Mouse (Mus musculus) midbrain, embryonic 12.5 days (tissue): ENCODE data around the gene Cd5. TPM values are rescaled to one million over a fixed set of nuclear protein-coding genes. Genes with fewer than 3 reads are reported as not detected.

ENCODE experiments used
- ATAC-seq: fragments of 200-750 bp; cut with Nextera tagmentation; 2 replicates; pipeline ENCODE4 v1.8.0; 2017; ENCODE audit warnings: low read depth, moderate TSS enrichment, moderate library complexity; ENCODE audit not compliant: low FRiP score
- H3K27ac ChIP-seq: fragments of 300-500 bp; sonication (generic); replicated peaks from 2 replicates; pipeline ENCODE4 v1.5.1; 2016; ENCODE audit warnings: mild to moderate bottlenecking
- H3K27me3 ChIP-seq: fragments of 300-500 bp; sonication (generic); 2 replicates; pipeline ENCODE4 v1.6.1; 2016; ENCODE audit warnings: mild to moderate bottlenecking
- H3K36me3 ChIP-seq: fragments of 300-500 bp; sonication (generic); 2 replicates; pipeline ENCODE4 v1.6.1; 2016
- H3K4me1 ChIP-seq: fragments of 300-500 bp; sonication (generic); 2 replicates; pipeline ENCODE4 v1.6.1; 2016
- H3K4me2 ChIP-seq: fragments of 300-500 bp; sonication (generic); replicated peaks from 2 replicates; pipeline ENCODE4 v1.6.1; 2016; ENCODE audit warnings: mild to moderate bottlenecking, moderate library complexity
- H3K4me3 ChIP-seq: fragments of 300-500 bp; sonication (generic); 2 replicates; pipeline ENCODE4 v1.5.1; 2016; ENCODE audit warnings: mild to moderate bottlenecking
- H3K9ac ChIP-seq: fragments of 300-500 bp; sonication (generic); replicated peaks from 2 replicates; pipeline ENCODE4 v1.6.1; 2016; ENCODE audit warnings: mild to moderate bottlenecking, moderate library complexity
- H3K9me3 ChIP-seq: fragments of 300-500 bp; sonication (generic); 2 replicates; pipeline ENCODE4 v1.6.1; 2016; ENCODE audit warnings: mild to moderate bottlenecking
- WGBS: fragments of 180-500 bp; shearing (Covaris S2); methylation state at CpG from one replicate; pipeline ENCODE4 v1.1.7; 2016; 5-methylcytosine and 5-hydroxymethylcytosine counted together
- polyA plus RNA-seq: library from polyadenylated mRNA; unstranded; fragments of >200 nt; fragmentation: Nextera tagmentation; extraction: Ambion mirVana; gene quantifications from 2 replicates; pipeline ENCODE4 v1.2.1, GENCODE M21; 2016

The Cd5 gene
- polyA plus RNA-seq, 1 experiment from 2014 or later = 0.32 TPM

DNA sequence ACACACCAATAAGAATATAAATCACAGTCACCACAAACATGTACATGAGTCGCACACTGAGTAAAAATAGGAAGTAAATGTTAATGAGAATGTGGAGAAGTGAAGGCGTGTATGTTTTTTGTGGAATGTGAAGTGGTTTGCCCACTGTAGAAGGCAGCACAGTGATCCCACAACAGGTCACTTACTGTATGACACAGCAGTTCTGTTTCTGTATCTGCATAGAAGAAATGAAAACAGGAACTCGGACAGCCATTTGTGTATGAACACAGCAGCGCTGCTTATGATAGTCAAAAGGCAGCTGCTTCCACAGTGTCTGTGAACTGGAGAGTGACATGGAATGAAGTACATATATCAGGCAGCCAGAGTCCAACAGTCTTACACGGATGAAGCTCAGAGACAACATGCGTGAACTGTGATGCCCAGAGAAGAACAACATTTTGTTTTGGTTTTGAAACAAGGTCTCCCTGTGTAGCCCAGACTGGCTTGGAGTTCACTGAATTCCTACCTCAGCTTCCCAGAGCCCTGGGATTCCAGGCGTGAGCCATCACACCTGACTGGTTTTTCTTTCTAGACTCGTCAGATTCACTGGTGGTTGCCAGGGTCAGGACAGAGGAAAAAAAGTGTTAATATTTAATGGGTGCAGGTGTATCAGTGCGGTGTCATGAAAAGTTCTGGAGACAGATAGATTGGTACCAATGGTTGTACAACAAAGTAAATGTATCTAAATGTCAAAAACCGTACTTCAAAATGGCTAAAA lies 44.7 kb downstream of the Cd5 start:
- WGBS = 86% methylated on average over 10 of the region's 10 CpGs
- ATAC-seq = no peak
- H3K4me1 ChIP-seq = peaks cover 51% of the 10 kb centered on the region

DNA sequence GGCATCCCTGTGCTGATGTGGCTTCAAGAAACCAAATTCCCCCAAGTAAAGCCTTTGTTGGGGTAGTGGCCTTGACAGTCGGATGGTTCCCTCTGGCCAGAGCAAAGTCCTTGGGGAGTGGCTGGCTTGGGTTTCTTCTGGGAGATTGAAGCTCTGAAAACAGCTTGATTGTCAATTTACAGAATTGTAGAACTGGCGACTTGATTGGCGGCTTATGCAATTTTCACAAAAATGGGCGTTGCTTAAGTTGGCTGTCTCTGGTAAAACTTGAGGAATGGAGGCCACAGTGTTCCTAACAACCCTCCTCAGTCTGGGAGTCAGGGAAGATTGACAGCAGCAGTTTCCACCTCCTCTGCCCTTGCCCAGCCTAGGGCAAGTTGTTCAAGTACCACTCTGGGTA lies 46.4 kb downstream of the Cd5 start:
- WGBS = 94% methylated on average over 4 of the region's 4 CpGs
- no peak overlapping the region for H3K9ac ChIP-seq
- H3K27ac ChIP-seq = no peak overlapping the region
- H3K27me3 ChIP-seq = no peaks in the 10 kb centered on the region
- ATAC-seq = no peak
- H3K4me3 ChIP-seq = no peak overlapping the region
- no peak overlapping the region for H3K4me2 ChIP-seq
- no peaks in the 10 kb centered on the region for H3K36me3 ChIP-seq
- no peaks in the 10 kb centered on the region for H3K9me3 ChIP-seq
- H3K4me1 ChIP-seq = peaks cover 43% of the 10 kb centered on the region

More for the DNA sequence above, 44.7 kb downstream of the Cd5 start:
- H3K9ac ChIP-seq = no peak overlapping the region
- H3K36me3 ChIP-seq = no peaks in the 10 kb centered on the region
- no peaks in the 10 kb centered on the region for H3K27me3 ChIP-seq
- H3K9me3 ChIP-seq = no peaks in the 10 kb centered on the region
- H3K4me3 ChIP-seq = no peak overlapping the region
- no peak overlapping the region for H3K27ac ChIP-seq
- no peak overlapping the region for H3K4me2 ChIP-seq

DNA sequence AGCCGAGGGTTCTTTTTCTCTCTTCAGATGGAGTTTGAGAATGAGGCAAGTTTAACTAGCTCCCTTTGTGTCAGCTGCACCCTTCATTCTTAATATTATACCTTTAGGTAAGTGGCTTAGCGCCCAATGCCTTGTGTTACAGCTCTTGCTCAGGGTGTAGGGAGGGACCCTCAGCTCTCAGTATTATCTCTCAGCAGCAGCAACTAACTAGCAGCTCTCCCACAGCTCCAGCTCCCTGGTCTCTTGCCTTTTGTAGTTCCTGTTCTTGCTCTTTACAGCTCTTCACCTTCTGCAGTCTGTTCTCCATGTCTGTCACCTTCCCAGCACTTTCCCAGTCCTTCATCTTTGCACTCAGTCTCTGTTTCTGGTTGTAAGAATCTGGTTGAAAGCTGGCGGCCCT lies 47.1 kb downstream of the Cd5 start:
- H3K4me1 ChIP-seq = peaks cover 38% of the 10 kb centered on the region
- no peaks in the 10 kb centered on the region for H3K36me3 ChIP-seq
- ATAC-seq = no peak
- H3K4me3 ChIP-seq = no peak overlapping the region
- no peak overlapping the region for H3K4me2 ChIP-seq
- H3K27me3 ChIP-seq = no peaks in the 10 kb centered on the region
- no peak overlapping the region for H3K9ac ChIP-seq
- no peak overlapping the region for H3K27ac ChIP-seq
- no peaks in the 10 kb centered on the region for H3K9me3 ChIP-seq
- 81% methylated on average over 3 of the region's 3 CpGs for WGBS

DNA sequence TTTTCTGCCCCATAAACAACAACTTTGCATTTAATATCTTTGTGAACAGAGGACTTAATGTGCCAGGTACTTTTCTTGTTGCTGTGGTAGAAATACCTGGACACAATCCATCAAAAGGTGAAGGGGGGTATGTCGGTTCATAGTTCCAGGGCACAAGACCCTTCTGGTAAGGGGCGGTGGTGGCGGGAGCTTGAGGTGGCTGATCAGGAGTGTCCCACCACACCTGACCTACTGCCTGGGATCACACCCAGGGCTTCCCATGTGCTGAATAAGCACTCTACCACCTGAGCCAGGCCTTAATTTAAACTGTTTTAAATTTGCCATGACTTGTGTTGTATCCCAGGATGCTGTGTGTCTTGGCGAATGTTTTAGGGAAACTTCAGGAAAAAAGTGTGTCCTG lies 47.7 kb downstream of the Cd5 start:
- no peak overlapping the region for H3K27ac ChIP-seq
- no peaks in the 10 kb centered on the region for H3K27me3 ChIP-seq
- no peak overlapping the region for H3K4me2 ChIP-seq
- no peaks in the 10 kb centered on the region for H3K9me3 ChIP-seq
- H3K4me3 ChIP-seq = no peak overlapping the region
- H3K36me3 ChIP-seq = no peaks in the 10 kb centered on the region
- H3K4me1 ChIP-seq = peaks cover 36% of the 10 kb centered on the region
- WGBS = 95% methylated on average over 4 of the region's 4 CpGs
- no peak overlapping the region for H3K9ac ChIP-seq
- no peak for ATAC-seq

DNA sequence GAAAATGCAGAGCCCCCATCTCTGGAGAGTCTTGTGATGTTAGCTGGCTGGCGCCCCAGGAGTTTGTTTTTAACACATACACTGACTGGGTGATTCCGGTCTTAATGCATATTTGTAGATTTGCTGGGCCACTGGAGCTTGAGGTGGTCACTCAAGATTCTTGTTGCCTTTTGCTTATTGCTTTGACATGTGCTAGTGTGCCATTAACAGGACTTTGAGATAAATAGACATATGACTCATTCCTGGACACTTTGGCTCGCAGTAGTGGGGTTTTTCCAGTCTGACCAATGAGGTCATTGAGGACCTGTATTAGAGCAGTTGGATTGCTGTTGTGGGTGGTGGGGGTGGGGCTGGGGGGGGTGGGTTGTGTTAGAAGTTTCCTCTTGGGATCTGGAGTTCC lies 48.5 kb downstream of the Cd5 start:
- Histone ChIP-seq H3K27ac (no peak overlapping the region), H3K4me2 (peak overlapping the region; percentile 77), H3K4me3 (no peak overlapping the region), H3K9me3 (no peaks in the 10 kb centered on the region), H3K27me3 (no peaks in the 10 kb centered on the region), H3K4me1 (peaks cover 29% of the 10 kb centered on the region), H3K36me3 (no peaks in the 10 kb centered on the region), H3K9ac (no peak overlapping the region)
- ATAC-seq = no peak
- WGBS = 87% methylated on average over 3 of the region's 3 CpGs

DNA sequence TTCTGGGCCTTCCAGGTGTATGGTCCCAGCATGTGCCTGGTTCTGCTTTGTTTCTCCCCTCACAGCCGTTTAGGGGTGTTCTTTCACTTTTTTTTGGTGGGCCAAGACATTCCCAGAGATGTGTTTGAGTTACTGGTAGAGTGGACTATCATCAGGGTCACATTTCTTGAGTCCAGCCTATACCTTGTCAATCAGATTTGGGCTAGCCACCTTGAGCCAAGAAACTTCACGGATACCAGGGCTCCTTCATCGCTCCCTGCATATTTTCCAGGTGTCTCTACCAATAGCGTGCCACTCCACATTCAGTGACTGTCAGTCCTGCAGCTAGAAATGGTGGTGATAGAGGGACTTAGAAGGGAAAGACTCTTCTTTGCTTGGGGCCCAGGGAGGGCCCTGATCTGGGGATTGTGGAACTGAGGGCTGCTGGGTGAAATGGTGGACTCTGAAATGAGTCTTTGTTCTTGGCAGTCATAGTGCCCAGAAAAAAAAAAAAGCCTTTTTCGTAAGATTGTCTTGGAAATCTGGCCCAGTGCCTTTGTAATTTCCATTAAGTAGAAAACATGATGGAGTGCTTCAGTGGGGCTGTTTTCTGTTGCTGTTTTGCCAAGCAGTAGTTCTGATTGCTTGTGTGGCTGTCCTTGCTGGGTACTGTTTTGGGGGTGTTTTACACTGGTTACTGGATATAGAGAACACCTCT lies 49.2 kb downstream of the Cd5 start:
- H3K27me3 ChIP-seq = no peaks in the 10 kb centered on the region
- no peaks in the 10 kb centered on the region for H3K36me3 ChIP-seq
- H3K27ac ChIP-seq = peak overlapping the region; percentile 94
- WGBS = 65% methylated on average over 5 of the region's 5 CpGs
- peak overlapping the region; percentile 76 for H3K9ac ChIP-seq
- H3K4me3 ChIP-seq = peak overlapping the region; percentile 80
- H3K9me3 ChIP-seq = no peaks in the 10 kb centered on the region
- no peak for ATAC-seq
- peak overlapping the region; percentile 77 for H3K4me2 ChIP-seq
- H3K4me1 ChIP-seq = peaks cover 25% of the 10 kb centered on the region

DNA sequence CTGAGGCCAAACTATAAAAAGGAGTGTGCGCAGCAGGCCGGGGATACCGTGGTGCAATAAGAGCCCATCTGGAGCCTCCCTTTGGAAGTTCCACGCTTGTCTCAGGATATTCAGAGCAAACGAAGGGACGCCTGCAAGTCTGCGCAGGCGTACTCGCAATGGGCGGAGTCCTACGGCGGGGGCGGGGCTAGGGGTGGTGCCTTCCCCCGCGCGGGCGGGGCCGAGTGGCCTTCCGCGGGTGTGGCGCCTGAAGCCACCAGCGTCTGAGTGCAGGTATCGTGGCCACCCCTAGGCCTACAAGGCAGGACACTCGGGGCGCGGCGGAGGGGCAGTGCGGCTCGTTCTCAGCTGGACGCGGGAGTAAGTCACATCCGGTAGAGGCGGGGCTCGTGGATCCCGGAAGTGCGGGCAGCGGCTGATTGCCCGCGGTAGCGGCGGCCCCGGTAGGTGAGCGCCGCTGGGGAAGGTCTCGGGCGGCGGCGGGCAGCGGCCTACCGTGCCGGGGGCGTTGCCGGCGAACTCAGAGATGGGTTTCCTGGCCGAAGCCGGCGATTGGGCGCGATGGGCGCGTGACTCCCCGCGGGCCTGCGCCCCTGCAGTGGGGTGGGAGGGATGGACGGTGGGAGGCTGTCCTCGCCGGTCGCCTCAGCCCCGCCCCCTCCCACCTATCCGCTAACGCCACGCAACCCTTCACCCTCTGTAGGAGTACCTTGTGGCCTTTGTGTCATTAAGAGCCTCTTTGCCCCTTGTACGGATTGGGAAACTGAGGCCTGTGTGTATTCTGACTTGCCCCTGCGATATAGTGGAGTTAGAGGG lies 50.1 kb downstream of the Cd5 start, which contains the start of gene Vps37c:
Vps37c (plus strand) TSS at position 199 of the 816 bp plus-strand sequence.
- no peaks in the 10 kb centered on the region for H3K27me3 ChIP-seq
- no peaks in the 10 kb centered on the region for H3K9me3 ChIP-seq
- under 1% methylated on average over 60 of the region's 74 CpGs for WGBS
- H3K9ac ChIP-seq = peak within 1 kb of the TSS; percentile 76
- no peaks in the 10 kb centered on the region for H3K36me3 ChIP-seq
- ATAC-seq = peak; percentile 93
- peaks cover 25% of the 10 kb centered on the region for H3K4me1 ChIP-seq
- peak within 1 kb of the TSS; percentile 80 for H3K4me3 ChIP-seq
- H3K4me2 ChIP-seq = peak within 1 kb of the TSS; percentile 77
- H3K27ac ChIP-seq = peak within 1 kb of the TSS; percentile 94

DNA sequence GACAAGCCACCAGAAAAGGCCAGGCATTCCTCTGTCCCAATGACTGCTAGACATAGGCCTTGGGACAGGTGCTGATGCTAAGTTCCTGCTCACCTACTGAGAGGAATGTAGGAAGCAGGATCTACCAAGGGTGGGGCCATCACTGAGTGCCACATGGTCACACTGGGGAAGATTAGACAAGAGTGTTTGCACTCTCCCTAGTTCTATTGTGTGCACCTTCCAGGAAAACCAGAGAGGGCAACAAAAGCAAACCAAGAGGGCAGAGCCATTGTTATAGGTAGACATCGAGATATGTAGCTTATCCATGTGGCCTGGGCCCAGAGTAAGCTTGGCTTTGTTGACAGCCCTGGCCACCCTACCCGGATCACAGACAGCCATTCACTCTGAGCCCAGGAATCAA lies 53.1 kb downstream of the Cd5 start:
- Histone ChIP-seq H3K27ac (no peak overlapping the region), H3K4me2 (no peak overlapping the region), H3K27me3 (no peaks in the 10 kb centered on the region; the same call in 1 of the 2 replicates), H3K4me1 (peaks cover 20% of the 10 kb centered on the region), H3K36me3 (no peaks in the 10 kb centered on the region), H3K4me3 (no peak overlapping the region), H3K9me3 (no peaks in the 10 kb centered on the region), H3K9ac (no peak overlapping the region)
- ATAC-seq = no peak
- 75% methylated on average over 2 of the region's 2 CpGs for WGBS

DNA sequence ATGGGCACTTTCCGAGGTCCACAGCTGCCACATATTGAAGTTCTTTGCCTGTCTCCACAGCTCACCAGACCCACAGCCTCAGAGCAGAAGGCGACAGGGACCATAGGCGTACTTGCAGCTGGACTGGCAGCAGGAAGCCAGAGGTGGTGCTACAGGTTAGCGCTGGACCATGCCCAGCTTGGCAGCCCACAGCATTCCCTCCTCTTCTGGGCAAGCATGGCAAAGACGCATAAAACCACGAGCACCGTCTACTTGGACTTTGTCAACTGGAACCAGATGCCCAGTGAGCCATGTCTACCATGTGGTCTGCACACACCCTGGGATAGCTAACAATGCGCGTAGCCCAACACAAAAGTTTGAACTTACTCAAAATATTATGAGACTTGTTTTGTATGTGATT lies 53.7 kb downstream of the Cd5 start:
- Histone ChIP-seq H3K9me3 (no peaks in the 10 kb centered on the region), H3K27me3 (no peaks in the 10 kb centered on the region; the same call in 1 of the 2 replicates), H3K4me3 (no peak overlapping the region), H3K9ac (no peak overlapping the region), H3K4me1 (peaks cover 18% of the 10 kb centered on the region), H3K4me2 (no peak overlapping the region), H3K36me3 (no peaks in the 10 kb centered on the region), H3K27ac (no peak overlapping the region)
- no peak for ATAC-seq
- 91% methylated on average over 9 of the region's 9 CpGs for WGBS

DNA sequence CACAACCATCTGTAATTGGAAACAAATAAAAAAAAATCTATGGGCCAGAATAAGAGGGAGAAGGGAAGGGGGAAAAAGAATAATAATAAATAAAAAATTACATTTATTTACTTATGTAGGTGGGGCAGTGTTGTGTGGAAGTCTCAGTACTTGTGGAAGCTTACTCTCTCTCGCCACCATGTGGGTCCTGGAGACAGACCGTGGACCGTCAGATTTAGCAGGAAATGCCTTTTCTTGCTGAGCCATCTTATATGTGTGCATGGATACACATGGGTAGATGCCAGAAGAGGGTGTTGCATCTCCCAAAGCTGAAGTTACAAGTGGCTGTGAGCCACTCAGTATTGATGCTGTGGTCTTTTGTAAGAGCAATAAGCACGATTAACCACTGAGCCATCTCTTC lies 57.2 kb downstream of the Cd5 start:
- ATAC-seq = no peak
- Histone ChIP-seq H3K9ac (no peak overlapping the region), H3K36me3 (no peaks in the 10 kb centered on the region), H3K9me3 (no peaks in the 10 kb centered on the region), H3K27me3 (no peaks in the 10 kb centered on the region; the same call in 1 of the 2 replicates), H3K4me3 (no peak overlapping the region), H3K4me2 (no peak overlapping the region), H3K4me1 (no peaks in the 10 kb centered on the region), H3K27ac (no peak overlapping the region)
- WGBS = 73% methylated on average over 4 of the region's 4 CpGs

DNA sequence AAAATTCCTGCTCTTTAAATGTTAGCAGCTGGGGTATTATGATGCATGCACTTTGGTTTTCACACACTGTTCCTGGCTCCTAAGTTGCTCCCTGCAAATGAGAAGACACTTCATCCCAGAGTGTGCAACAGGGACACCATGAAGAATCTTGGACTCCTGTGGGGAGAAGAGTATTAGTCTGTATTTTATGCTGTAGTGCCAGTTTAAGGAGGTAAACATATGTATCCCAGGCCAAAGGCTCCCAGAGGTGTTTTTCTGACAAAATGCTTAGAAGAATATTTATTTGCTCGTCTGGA lies 60.1 kb downstream of the Cd5 start:
- Histone ChIP-seq H3K27me3 (no peaks in the 10 kb centered on the region; the same call in 1 of the 2 replicates), H3K36me3 (no peaks in the 10 kb centered on the region), H3K27ac (no peak overlapping the region), H3K9ac (no peak overlapping the region), H3K9me3 (no peaks in the 10 kb centered on the region), H3K4me1 (no peaks in the 10 kb centered on the region), H3K4me3 (no peak overlapping the region), H3K4me2 (no peak overlapping the region)
- 83% methylated on average over 1 of the region's 1 CpGs for WGBS
- ATAC-seq = peak; percentile 38; the same call in 1 of the 2 replicates
